Mouse (Mus musculus) CH12.LX (cell line): Measurements from ENCODE around the gene Rpl27a. TPM values are rescaled to one million over a fixed set of nuclear protein-coding genes. Genes with fewer than 3 reads are reported as not detected.

ENCODE experiments used
- DNase-seq: peaks from one replicate; pipeline ENCODE4 v3.0.0-alpha.2; 2013; ENCODE audit errors: extremely low read depth
- H3K27ac ChIP-seq: 2 replicates; pipeline ENCODE4 v1.5.1; 2012; ENCODE audit warnings: low read depth, mild to moderate bottlenecking, control low read depth, moderate library complexity; ENCODE audit not compliant: insufficient read depth
- H3K27me3 ChIP-seq: replicated peaks from 2 replicates; pipeline ENCODE3; 2012; ENCODE audit warnings: inconsistent platforms
- H3K36me3 ChIP-seq, 2 experiments: replicated peaks in 1 of 2; 2 replicates each; pipeline versions ENCODE3 to v1.6.1; 2012; ENCODE audit warnings: inconsistent platforms in 1 of 2, low read length in 1 of 2, mild to moderate bottlenecking in 1 of 2, mixed read lengths in 1 of 2, moderate library complexity in 1 of 2; ENCODE audit not compliant: control insufficient read depth in 1 of 2, insufficient read depth in 1 of 2
- H3K4me1 ChIP-seq, 2 experiments: 2 replicates each; pipeline ENCODE4 v1.6.1; 2012; ENCODE audit warnings: inconsistent platforms in 1 of 2, moderate library complexity in 1 of 2; ENCODE audit not compliant: insufficient read depth in 2 of 2, control insufficient read depth in 1 of 2
- H3K4me2 ChIP-seq: 2 replicates; pipeline ENCODE4 v1.6.1; 2012; ENCODE audit warnings: low read depth, mild to moderate bottlenecking, control low read depth; ENCODE audit not compliant: poor library complexity, insufficient read depth, severe bottlenecking
- H3K4me3 ChIP-seq, 3 experiments: fragments of 150-350 bp in 1 of 3; sonication (generic) in 1 of 3; replicated peaks in 1 of 3; 2 replicates each; pipeline versions ENCODE3 to v1.5.1; 2011 to 2012; ENCODE audit warnings: low read depth in 2 of 3, low read length in 2 of 3, mild to moderate bottlenecking in 2 of 3, moderate library complexity in 2 of 3, control low read depth in 1 of 3, improper control_type of control experiment in 1 of 3, inconsistent platforms in 1 of 3, mixed read lengths in 1 of 3; ENCODE audit not compliant: poor library complexity in 1 of 3
- H3K79me2 ChIP-seq: replicated peaks from 2 replicates; pipeline ENCODE4 v1.6.1; 2012; ENCODE audit warnings: mild to moderate bottlenecking, moderate library complexity; ENCODE audit not compliant: control insufficient read depth, poor library complexity, insufficient read depth, severe bottlenecking; ENCODE audit errors: extremely low read depth
- H3K9ac ChIP-seq: 2 replicates; pipeline ENCODE4 v1.6.1; 2012; ENCODE audit warnings: low read depth, mild to moderate bottlenecking, control low read depth, moderate library complexity; ENCODE audit not compliant: insufficient read depth
- H3K9me3 ChIP-seq: replicated peaks from 2 replicates; pipeline ENCODE3; 2012; ENCODE audit warnings: low read length, inconsistent platforms, mixed read lengths
- CHD1 ChIP-seq: IDR thresholded peaks from 2 replicates; pipeline ENCODE4 v1.6.1; 2012; ENCODE audit warnings: low read depth, low read length, improper control_type of control experiment, inconsistent platforms
- CHD2 ChIP-seq: IDR thresholded peaks from 2 replicates; pipeline ENCODE4 v1.6.1; 2011; ENCODE audit warnings: low read length, improper control_type of control experiment
- CTCF ChIP-seq, 2 experiments: IDR thresholded peaks in 1 of 2; conservative IDR thresholded peaks in 1 of 2; 2 replicates each; pipeline ENCODE4 v1.5.1; 2011 to 2012; ENCODE audit warnings: low read depth in 2 of 2, low read length in 2 of 2, improper control_type of control experiment in 1 of 2, inconsistent platforms in 1 of 2, mild to moderate bottlenecking in 1 of 2, moderate library complexity in 1 of 2
- E2F4 ChIP-seq: IDR thresholded peaks from 2 replicates; pipeline ENCODE4 v1.6.1; 2011; ENCODE audit warnings: low read depth, low read length, improper control_type of control experiment; ENCODE audit not compliant: insufficient replicate concordance
- ELF1 ChIP-seq: IDR thresholded peaks from 2 replicates; pipeline ENCODE4 v1.6.1; 2014; ENCODE audit warnings: low read depth, mild to moderate bottlenecking, inconsistent platforms, low read length, improper control_type of control experiment
- HCFC1 ChIP-seq: IDR thresholded peaks from 2 replicates; pipeline ENCODE4 v1.6.1; 2012; ENCODE audit warnings: low read depth, mild to moderate bottlenecking, inconsistent platforms, low read length, improper control_type of control experiment
- IRF4 ChIP-seq: IDR thresholded peaks from 2 replicates; pipeline ENCODE4 v1.6.1; 2014; ENCODE audit warnings: low read depth, mild to moderate bottlenecking, inconsistent platforms, low read length, improper control_type of control experiment
- JUND ChIP-seq: conservative IDR thresholded peaks from 2 replicates; pipeline ENCODE4 v1.6.1; 2011; ENCODE audit warnings: low read depth, low read length, improper control_type of control experiment
- KAT2A ChIP-seq: IDR thresholded peaks from 2 replicates; pipeline ENCODE4 v1.6.1; 2012; ENCODE audit warnings: low read length, improper control_type of control experiment, inconsistent platforms; ENCODE audit not compliant: insufficient replicate concordance
- MAFK ChIP-seq: IDR thresholded peaks from 2 replicates; pipeline ENCODE4 v1.6.1; 2011; ENCODE audit warnings: low read length, improper control_type of control experiment; ENCODE audit not compliant: insufficient replicate concordance
- MAZ ChIP-seq: IDR thresholded peaks from 2 replicates; pipeline ENCODE4 v1.6.1; 2012; ENCODE audit warnings: low read depth, mild to moderate bottlenecking, inconsistent platforms, low read length, improper control_type of control experiment, moderate library complexity
- MEF2A ChIP-seq: IDR thresholded peaks from 2 replicates; pipeline ENCODE4 v1.6.1; 2014; ENCODE audit warnings: low read depth, mild to moderate bottlenecking, inconsistent platforms, low read length, improper control_type of control experiment, borderline replicate concordance
- MXI1 ChIP-seq: IDR thresholded peaks from 2 replicates; pipeline ENCODE4 v1.6.1; 2011; ENCODE audit warnings: mild to moderate bottlenecking, low read depth, low read length, improper control_type of control experiment
- MYC ChIP-seq: IDR thresholded peaks from 2 replicates; pipeline ENCODE4 v1.6.1; 2011; ENCODE audit warnings: low read depth, mild to moderate bottlenecking, improper control_type of control experiment, low read length
- NELFE ChIP-seq: IDR thresholded peaks from 2 replicates; pipeline ENCODE4 v1.6.1; 2011; ENCODE audit warnings: low read depth, low read length, improper control_type of control experiment
- NRF1 ChIP-seq: IDR thresholded peaks from 2 replicates; pipeline ENCODE4 v1.6.1; 2014; ENCODE audit warnings: low read depth, mild to moderate bottlenecking, inconsistent platforms, low read length, improper control_type of control experiment, moderate library complexity
- PAX5 ChIP-seq: IDR thresholded peaks from 2 replicates; pipeline ENCODE4 v1.6.1; 2012; ENCODE audit warnings: low read length, inconsistent platforms, mixed read lengths
- POLR2A ChIP-seq: IDR thresholded peaks from 2 replicates; pipeline ENCODE4 v1.6.1; 2011; ENCODE audit warnings: low read depth, mild to moderate bottlenecking, improper control_type of control experiment, low read length
- POLR2AphosphoS2 ChIP-seq: IDR thresholded peaks from 2 replicates; pipeline ENCODE4 v1.6.1; 2011; ENCODE audit warnings: low read depth, low read length, improper control_type of control experiment
- RCOR1 ChIP-seq: conservative IDR thresholded peaks from 2 replicates; pipeline ENCODE4 v1.6.1; 2012; ENCODE audit warnings: low read depth, mild to moderate bottlenecking, inconsistent platforms, low read length, improper control_type of control experiment
- SIN3A ChIP-seq: IDR thresholded peaks from 2 replicates; pipeline ENCODE4 v1.6.1; 2012; ENCODE audit warnings: low read length, improper control_type of control experiment, inconsistent platforms
- SMC3 ChIP-seq: IDR thresholded peaks from 2 replicates; pipeline ENCODE4 v1.6.1; 2011; ENCODE audit warnings: low read depth, low read length, improper control_type of control experiment
- TBP ChIP-seq: conservative IDR thresholded peaks from 2 replicates; pipeline ENCODE4 v1.6.1; 2011; ENCODE audit warnings: low read depth, low read length, improper control_type of control experiment
- TCF12 ChIP-seq: IDR thresholded peaks from 2 replicates; pipeline ENCODE4 v1.6.1; 2014; ENCODE audit warnings: low read depth, mild to moderate bottlenecking, inconsistent platforms, low read length, improper control_type of control experiment
- UBTF ChIP-seq: IDR thresholded peaks from 2 replicates; pipeline ENCODE4 v1.6.1; 2012; ENCODE audit warnings: low read depth, mild to moderate bottlenecking, inconsistent platforms, low read length, improper control_type of control experiment, moderate library complexity
- USF1 ChIP-seq: IDR thresholded peaks from 2 replicates; pipeline ENCODE4 v1.6.1; 2014; ENCODE audit warnings: low read depth, mild to moderate bottlenecking, inconsistent platforms, low read length, improper control_type of control experiment
- ZC3H11A ChIP-seq: IDR thresholded peaks from 2 replicates; pipeline ENCODE4 v1.6.1; 2012; ENCODE audit warnings: low read depth, mild to moderate bottlenecking, inconsistent platforms, low read length, improper control_type of control experiment
- ZKSCAN1 ChIP-seq: IDR thresholded peaks from 2 replicates; pipeline ENCODE4 v1.6.1; 2012; ENCODE audit warnings: low read depth, inconsistent platforms, low read length, improper control_type of control experiment, borderline replicate concordance
- ZMIZ1 ChIP-seq: IDR thresholded peaks from 2 replicates; pipeline ENCODE4 v1.6.1; 2012; ENCODE audit warnings: low read depth, mild to moderate bottlenecking, inconsistent platforms, low read length, improper control_type of control experiment
- dilution Hi-C: fragments of 300-500 bp; cut with MboI; formaldehyde crosslinking; loops from 2 replicates; pipeline ENCODE4 v1.14.3; 2020; ENCODE audit warnings: low sequenced_read_pairs; ENCODE audit not compliant: extremely low pct_unique_long_range_greater_than_20kb, extremely low pct_ligation_motif_present
- in situ Hi-C: fragments of 300-500 bp; cut with MboI; formaldehyde crosslinking; loops from 3 replicates; pipeline ENCODE4 v1.14.3; 2019; ENCODE audit warnings: low sequenced_read_pairs, low pct_ligation_motif_present, low pct_unique_long_range_greater_than_20kb, mixed read lengths
- polyA plus RNA-seq: library from polyadenylated mRNA; unstranded; fragments of >175 nt; gene quantifications from 2 replicates; pipeline ENCODE4 v1.2.1, GENCODE M21; 2012; ENCODE audit warnings: low read depth; ENCODE audit not compliant: insufficient read length
- total RNA-seq, 2 experiments: library from RNA; depleted of rRNA; stranded (reverse); fragments of 300-350 nt in 1 of 2; fragments of >200 nt in 1 of 2; gene quantifications; 2 replicates each; pipeline ENCODE4 v1.2.3; 2012 to 2014

The Rpl27a gene
- total RNA-seq (2012; rRNA removed) (1,338 and 1,365 TPM in 2 replicates), total RNA-seq (2014; rRNA removed) (929 and 1,216 TPM in 2 replicates), polyA plus RNA-seq (230 and 249 TPM in 2 replicates)

GRCm38 (mm10) chr7:109518838-109519696, at the start of gene Rpl27a:
Gene Rpl27a, plus strand, starts transcription at chr7:109519147.
- Histone ChIP-seq H3K4me3 (peak within 1 kb of the TSS; percentile 83 to 100 (median 97)), H3K27ac (peak within 1 kb of the TSS; percentile 80)
- TF ChIP-seq IRF4 (peak; percentile 56; the same call in 1 of the 2 replicates), NELFE (peak; percentile 97), TCF12 (peak; percentile 95), RCOR1 (no peak), MEF2A (peak; percentile 5; the same call in 1 of the 2 replicates), CTCF (conservative IDR thresholded peaks at IDR 0.05 in 1 of 2, IDR thresholded peaks at IDR 0.05 in 1 of 2; ENCODE audit: low read depth in 2 of 2, low read length in 2 of 2) (no peak), POLR2AphosphoS2 (peak; percentile 96), SIN3A (peak; percentile 21; the same call in 1 of the 2 replicates), ZC3H11A (no peak), USF1 (no peak), POLR2A (peak; percentile 99), MAFK (no peak), E2F4 (no peak), MAZ (0 out of 2 replicates have a peak, but pooled peaks have one; percentile 63), JUND (no peak), CHD2 (peak; percentile 98), ZKSCAN1 (no peak), ELF1 (peak; percentile 95), KAT2A (peak; percentile 83; the same call in 1 of the 2 replicates), NRF1 (peak; percentile 38), SMC3 (no peak), CHD1 (no peak; the same call in 1 of the 2 replicates), UBTF (0 out of 2 replicates have a peak, but pooled peaks have one; percentile 6), MYC (peak; percentile 83), ZMIZ1 (peak; percentile 86; the same call in 1 of the 2 replicates), TBP (peak; percentile 95), MXI1 (peak; percentile 50), HCFC1 (peak; percentile 83), PAX5 (no peak)
- TF ChIP-seq, all 38 proteins: peak for 18
- no peaks in the 10 kb centered on the region for H3K27me3 ChIP-seq
- H3K9ac ChIP-seq = peak within 1 kb of the TSS; percentile 94
- in situ Hi-C loops = no loop called here
- peaks cover 4 to 52% of the 10 kb centered on the region in 2 experiments; a peak in 3 of 4 replicates for H3K4me1 ChIP-seq
- dilution Hi-C loops = no loop called here
- H3K36me3 ChIP-seq = peaks cover 39 to 44% of the 10 kb centered on the region in 2 experiments
- no peaks in the 10 kb centered on the region for H3K9me3 ChIP-seq
- H3K4me2 ChIP-seq = peak within 1 kb of the TSS; percentile 92
- peaks cover 36% of the 10 kb centered on the region for H3K79me2 ChIP-seq
- DNase-seq = peak; percentile 96
